Mouse (Mus musculus) stomach, postnatal 0 days (tissue): ENCODE measurements around the gene Tox2. TPM values are rescaled to one million over a fixed set of nuclear protein-coding genes. Genes with fewer than 3 reads are reported as not detected.

Experiments used
- ATAC-seq: fragments of 200-750 bp; cut with Nextera tagmentation; 2 replicates; pipeline ENCODE4 v1.8.0; 2017; ENCODE audit not compliant: low FRiP score, low TSS enrichment
- DNase-seq: peaks from one replicate; pipeline ENCODE4 v3.0.0-alpha.2; 2016; ENCODE audit warnings: low spot score
- H3K27ac ChIP-seq: fragments of 300-500 bp; sonication (generic); replicated peaks from 2 replicates; pipeline ENCODE4 v1.5.1; 2014; ENCODE audit warnings: mild to moderate bottlenecking, control low read depth
- H3K27me3 ChIP-seq: fragments of 300-500 bp; sonication (generic); 2 replicates; pipeline ENCODE4 v1.6.1; 2014; ENCODE audit warnings: low read length; ENCODE audit not compliant: control insufficient read depth, insufficient read depth
- H3K36me3 ChIP-seq: fragments of 300-500 bp; sonication (generic); 2 replicates; pipeline ENCODE4 v1.6.1; 2014; ENCODE audit warnings: low read length, mixed read lengths; ENCODE audit not compliant: control insufficient read depth, insufficient read depth
- H3K4me1 ChIP-seq: fragments of 300-500 bp; sonication (generic); replicated peaks from 2 replicates; pipeline ENCODE4 v1.6.1; 2014; ENCODE audit warnings: antibody characterized with exemption; ENCODE audit not compliant: control insufficient read depth, insufficient read depth
- H3K4me2 ChIP-seq: fragments of 300-500 bp; sonication (generic); replicated peaks from 2 replicates; pipeline ENCODE4 v1.6.1; 2014; ENCODE audit warnings: low read depth, mild to moderate bottlenecking, control low read depth, moderate library complexity
- H3K4me3 ChIP-seq: fragments of 300-500 bp; sonication (generic); 2 replicates; pipeline ENCODE4 v1.5.1; 2014; ENCODE audit warnings: low read depth, low read length, control low read depth
- H3K9ac ChIP-seq: fragments of 300-500 bp; sonication (generic); 2 replicates; pipeline ENCODE4 v1.6.1; 2014; ENCODE audit warnings: mild to moderate bottlenecking, low read length, control low read depth, mixed read lengths
- H3K9me3 ChIP-seq: fragments of 300-500 bp; sonication (generic); 2 replicates; pipeline ENCODE4 v1.6.1; 2016; ENCODE audit warnings: low read length; ENCODE audit not compliant: control insufficient read depth
- CTCF ChIP-seq: IDR thresholded peaks from 2 replicates; pipeline ENCODE4 v1.5.1; 2016; ENCODE audit warnings: antibody characterized with exemption, low read depth, mild to moderate bottlenecking, moderate library complexity
- EP300 ChIP-seq: optimal IDR thresholded peaks from 2 replicates; pipeline ENCODE3; 2016; ENCODE audit warnings: antibody characterized with exemption
- WGBS: fragments of 180-500 bp; shearing (Covaris S2); extraction: QIAGEN DNeasy Blood & Tissue Kit; methylation state at CpG from one replicate; pipeline ENCODE4 v1.1.7; 2014; 5-methylcytosine and 5-hydroxymethylcytosine counted together
- polyA plus RNA-seq: library from polyadenylated mRNA; unstranded; fragments of >200 nt; fragmentation: Nextera tagmentation; extraction: Ambion mirVana; gene quantifications from 2 replicates; pipeline ENCODE4 v1.2.1, GENCODE M21; 2015

Tox2 gene
- polyA plus RNA-seq, 1 experiment from 2014 or later: 0.98 TPM

DNA sequence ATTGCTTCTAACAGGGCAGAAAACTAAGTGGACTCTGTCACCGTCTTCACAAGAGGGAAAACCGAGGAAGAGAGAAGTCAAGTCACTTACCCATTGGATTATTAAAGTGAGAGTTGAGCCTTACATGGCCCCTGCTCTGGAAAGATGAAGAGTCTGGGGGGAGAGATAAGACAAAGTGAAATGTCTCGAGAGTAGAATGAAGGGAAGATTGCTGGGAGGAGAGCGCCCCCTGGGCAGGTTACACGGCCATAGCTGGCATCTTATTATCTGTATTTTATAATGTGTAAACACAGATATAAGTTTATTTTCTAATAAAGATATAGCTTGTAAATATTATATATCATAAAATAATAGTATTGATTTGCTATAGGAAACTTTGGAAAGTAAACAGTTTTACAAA, 147.5 kb downstream of the Tox2 start:
- 0 out of 2 replicates have a peak, but pooled peaks cover 2% of the 10 kb centered on the region for H3K4me1 ChIP-seq
- TF ChIP-seq CTCF (peak; percentile 47), EP300 (no peak)
- H3K27me3 ChIP-seq: no peaks in the 10 kb centered on the region
- no peak overlapping the region for H3K9ac ChIP-seq
- ATAC-seq (no peak), DNase-seq (no peak)
- no peak overlapping the region for H3K4me2 ChIP-seq
- H3K9me3 ChIP-seq: no peaks in the 10 kb centered on the region
- WGBS: 54% methylated on average over 5 of the region's 5 CpGs
- H3K27ac ChIP-seq: no peak overlapping the region
- no peaks in the 10 kb centered on the region for H3K36me3 ChIP-seq
- H3K4me3 ChIP-seq: no peak overlapping the region

DNA sequence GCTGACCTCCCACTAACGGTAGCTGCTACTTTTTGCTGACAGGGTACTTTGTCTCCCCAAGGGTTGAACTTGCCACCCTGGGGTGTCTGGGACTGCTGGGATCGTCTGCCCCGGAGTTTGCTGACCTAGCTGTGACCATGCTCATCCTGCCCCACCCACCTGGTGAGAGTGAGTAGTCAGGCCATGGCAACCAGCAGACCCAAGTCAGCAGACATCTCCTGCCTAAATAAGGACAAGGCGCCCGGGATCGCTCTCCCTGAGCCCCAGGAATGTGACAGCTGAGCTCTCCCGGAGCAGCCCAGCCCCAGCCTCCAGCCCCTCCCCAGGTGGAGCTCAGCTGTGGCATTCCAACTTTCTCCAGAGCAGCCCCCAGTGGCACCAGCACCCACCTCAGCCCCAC, 150.8 kb downstream of the Tox2 start:
- Histone ChIP-seq H3K27me3 (no peaks in the 10 kb centered on the region), H3K4me1 (0 out of 2 replicates have a peak, but pooled peaks cover 2% of the 10 kb centered on the region), H3K9me3 (no peaks in the 10 kb centered on the region), H3K36me3 (no peaks in the 10 kb centered on the region), H3K27ac (peak overlapping the region; percentile 78), H3K4me2 (no peak overlapping the region), H3K9ac (peak overlapping the region; percentile 13; the same call in 1 of the 2 replicates), H3K4me3 (no peak overlapping the region)
- ATAC-seq: peak; percentile 80
- TF ChIP-seq CTCF (no peak), EP300 (no peak)
- peak; percentile 22 for DNase-seq
- WGBS: 10% methylated on average over 7 of the region's 7 CpGs

DNA sequence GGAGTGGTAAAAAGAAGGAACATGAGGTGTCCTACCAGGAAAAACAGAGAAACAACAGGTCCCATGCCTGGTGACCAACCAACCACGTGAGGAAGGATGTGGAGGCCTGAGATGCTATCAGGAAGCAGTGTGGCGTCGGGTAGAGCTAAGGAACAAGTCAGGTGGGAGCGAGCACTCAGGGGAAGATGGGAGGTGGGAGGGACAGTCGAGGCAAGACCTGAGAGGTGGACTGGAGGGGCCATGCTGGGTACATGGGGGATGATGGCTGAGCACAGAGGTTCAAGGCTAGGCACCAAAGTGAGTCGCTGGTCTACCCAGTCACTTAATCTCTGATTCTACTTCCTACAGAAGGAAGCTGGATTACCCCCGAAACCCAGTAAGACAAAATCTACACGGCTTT, 152.7 kb downstream of the Tox2 start:
- H3K4me2 ChIP-seq: no peak overlapping the region
- H3K27ac ChIP-seq: no peak overlapping the region
- TF ChIP-seq EP300 (no peak), CTCF (no peak)
- no peak overlapping the region for H3K9ac ChIP-seq
- no peaks in the 10 kb centered on the region for H3K36me3 ChIP-seq
- H3K9me3 ChIP-seq: no peaks in the 10 kb centered on the region
- no peaks in the 10 kb centered on the region for H3K27me3 ChIP-seq
- H3K4me1 ChIP-seq: no peaks in the 10 kb centered on the region
- 76% methylated on average over 8 of the region's 8 CpGs for WGBS
- no peak overlapping the region for H3K4me3 ChIP-seq
- ATAC-seq (no peak), DNase-seq (no peak)

DNA sequence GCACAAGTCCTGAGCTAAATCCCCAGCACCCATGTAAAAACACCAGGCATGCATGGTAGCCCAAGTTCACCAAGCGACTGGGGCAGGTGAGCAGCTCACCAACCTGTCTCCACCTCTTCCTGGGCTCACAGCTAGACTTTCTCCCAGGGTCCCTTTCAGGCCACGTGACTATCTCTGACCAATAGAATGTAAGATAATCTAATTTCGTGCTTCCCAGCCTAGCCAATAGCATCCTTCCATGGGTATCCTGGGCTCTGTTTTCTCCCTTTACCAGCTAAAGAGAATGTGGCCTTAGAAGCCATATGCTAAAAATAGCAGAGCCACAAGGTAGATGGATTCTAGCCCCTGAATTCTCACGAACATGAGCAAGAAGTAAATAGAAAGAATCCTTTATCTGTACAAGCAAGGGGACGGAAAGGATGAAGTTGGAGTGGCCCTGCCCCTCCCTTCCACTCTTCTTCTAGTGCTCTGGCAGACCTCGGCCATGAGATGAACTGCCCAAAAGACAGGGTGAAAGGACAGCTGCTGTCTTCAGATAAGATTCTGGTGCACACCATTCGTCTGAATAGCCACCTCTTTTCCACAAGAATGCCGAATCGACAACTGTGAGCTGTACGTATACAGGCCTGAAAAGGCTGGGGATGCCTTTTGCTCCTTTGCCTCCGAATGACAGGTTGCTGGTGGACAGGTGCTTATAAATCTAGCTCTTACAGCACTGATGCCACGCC, 153.4 kb downstream of the Tox2 start:
- Histone ChIP-seq H3K27ac (no peak overlapping the region), H3K9me3 (no peaks in the 10 kb centered on the region), H3K9ac (no peak overlapping the region), H3K27me3 (no peaks in the 10 kb centered on the region), H3K4me2 (no peak overlapping the region), H3K36me3 (no peaks in the 10 kb centered on the region), H3K4me3 (no peak overlapping the region), H3K4me1 (no peaks in the 10 kb centered on the region)
- WGBS: 76% methylated on average over 12 of the region's 12 CpGs
- ATAC-seq (no peak), DNase-seq (no peak)
- TF ChIP-seq EP300: no peak
- no peak for TF ChIP-seq CTCF

DNA sequence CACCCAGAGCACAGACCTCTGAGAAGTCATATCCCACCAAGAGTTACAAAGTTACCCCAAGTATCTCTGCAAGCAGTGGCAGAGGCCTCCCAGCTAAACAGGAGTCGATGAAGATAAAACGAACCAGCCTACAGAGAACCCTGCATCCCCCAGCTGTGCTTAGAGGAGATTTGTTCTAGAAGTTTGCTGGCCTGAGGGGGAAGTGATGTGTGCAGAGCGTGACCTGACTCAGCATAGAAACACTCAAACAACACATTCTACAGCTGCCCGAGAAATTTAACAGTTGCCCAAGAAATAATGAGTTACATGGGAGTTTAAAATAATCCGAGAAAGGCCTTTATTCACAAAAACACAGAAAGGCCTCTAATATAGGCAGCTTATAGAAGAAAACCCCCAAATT, 155.7 kb downstream of the Tox2 start:
- WGBS: 40% methylated on average over 5 of the region's 5 CpGs
- H3K27ac ChIP-seq: no peak overlapping the region
- H3K9ac ChIP-seq: no peak overlapping the region
- no peak overlapping the region for H3K4me2 ChIP-seq
- H3K27me3 ChIP-seq: no peaks in the 10 kb centered on the region
- no peak for TF ChIP-seq EP300
- no peak for TF ChIP-seq CTCF
- no peaks in the 10 kb centered on the region for H3K4me1 ChIP-seq
- H3K36me3 ChIP-seq: no peaks in the 10 kb centered on the region
- DNase-seq (no peak), ATAC-seq (no peak)
- no peaks in the 10 kb centered on the region for H3K9me3 ChIP-seq
- no peak overlapping the region for H3K4me3 ChIP-seq

DNA sequence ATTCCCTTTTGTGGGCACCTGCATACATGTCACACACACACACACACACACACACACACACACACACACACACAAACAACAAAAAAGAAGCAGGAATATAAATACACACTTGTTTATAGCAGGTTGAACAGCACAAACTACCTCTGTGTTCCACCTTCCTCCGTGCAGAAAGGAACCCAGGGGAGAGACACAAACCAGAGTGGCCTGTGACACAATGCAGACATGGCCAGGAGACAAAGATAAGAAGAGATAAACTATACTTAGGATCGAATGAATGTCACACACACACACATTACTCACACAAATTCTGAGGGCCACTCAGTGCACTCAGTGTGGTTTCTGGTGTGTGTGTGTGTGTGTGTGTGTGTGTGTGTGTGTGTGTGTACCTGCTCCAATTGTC, 156.3 kb downstream of the Tox2 start:
- Histone ChIP-seq H3K27me3 (no peaks in the 10 kb centered on the region), H3K36me3 (no peaks in the 10 kb centered on the region), H3K9me3 (no peaks in the 10 kb centered on the region), H3K4me2 (no peak overlapping the region), H3K27ac (no peak overlapping the region), H3K4me3 (no peak overlapping the region), H3K4me1 (no peaks in the 10 kb centered on the region), H3K9ac (no peak overlapping the region)
- DNase-seq (no peak), ATAC-seq (no peak)
- TF ChIP-seq CTCF (no peak), EP300 (no peak)
- WGBS: 24% methylated on average over 2 of the region's 2 CpGs
